Mouse (Mus musculus): ENCODE results near the gene Hoxd10.

Hoxd10 gene

GRCm38 (mm10) chr2:74709465-74710419 lies 18.0 kb downstream of the Hoxd10 start:
- no peak for DNase-seq (ENCODE audit: low spot score in 2 of 2)

DNA sequence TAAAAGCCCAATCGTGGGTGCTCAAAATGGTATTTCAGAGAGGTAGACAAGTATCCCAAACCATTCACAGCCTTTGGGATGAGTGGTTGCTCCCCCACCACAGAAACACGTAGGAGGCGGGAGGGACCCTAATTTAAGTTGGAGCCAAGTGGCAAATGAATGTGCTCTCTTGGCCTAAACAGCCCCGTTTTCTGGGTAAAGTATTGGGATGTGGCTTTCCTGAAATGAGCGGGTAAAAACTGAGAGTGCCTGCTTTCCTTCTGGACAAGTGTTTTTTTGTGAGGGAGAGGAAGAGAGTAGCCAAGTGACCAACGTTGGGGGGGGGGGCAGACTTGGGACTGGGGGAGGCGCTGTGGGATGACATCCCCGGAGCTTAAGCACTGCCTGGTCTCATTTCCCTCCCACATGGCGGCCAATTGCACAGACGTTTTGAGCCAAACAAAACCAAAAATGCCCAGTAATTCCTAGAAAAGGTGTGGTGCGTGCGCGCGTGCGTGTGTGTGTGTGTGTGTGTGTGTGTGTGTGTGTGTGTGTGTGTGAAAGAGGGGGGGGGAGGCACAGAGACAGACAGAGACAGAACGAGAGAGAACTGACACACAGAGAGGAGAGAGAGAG lies 19.3 kb downstream of the Hoxd10 start:
- DNase-seq (ENCODE audit: low spot score in 2 of 2) = no peak

DNA sequence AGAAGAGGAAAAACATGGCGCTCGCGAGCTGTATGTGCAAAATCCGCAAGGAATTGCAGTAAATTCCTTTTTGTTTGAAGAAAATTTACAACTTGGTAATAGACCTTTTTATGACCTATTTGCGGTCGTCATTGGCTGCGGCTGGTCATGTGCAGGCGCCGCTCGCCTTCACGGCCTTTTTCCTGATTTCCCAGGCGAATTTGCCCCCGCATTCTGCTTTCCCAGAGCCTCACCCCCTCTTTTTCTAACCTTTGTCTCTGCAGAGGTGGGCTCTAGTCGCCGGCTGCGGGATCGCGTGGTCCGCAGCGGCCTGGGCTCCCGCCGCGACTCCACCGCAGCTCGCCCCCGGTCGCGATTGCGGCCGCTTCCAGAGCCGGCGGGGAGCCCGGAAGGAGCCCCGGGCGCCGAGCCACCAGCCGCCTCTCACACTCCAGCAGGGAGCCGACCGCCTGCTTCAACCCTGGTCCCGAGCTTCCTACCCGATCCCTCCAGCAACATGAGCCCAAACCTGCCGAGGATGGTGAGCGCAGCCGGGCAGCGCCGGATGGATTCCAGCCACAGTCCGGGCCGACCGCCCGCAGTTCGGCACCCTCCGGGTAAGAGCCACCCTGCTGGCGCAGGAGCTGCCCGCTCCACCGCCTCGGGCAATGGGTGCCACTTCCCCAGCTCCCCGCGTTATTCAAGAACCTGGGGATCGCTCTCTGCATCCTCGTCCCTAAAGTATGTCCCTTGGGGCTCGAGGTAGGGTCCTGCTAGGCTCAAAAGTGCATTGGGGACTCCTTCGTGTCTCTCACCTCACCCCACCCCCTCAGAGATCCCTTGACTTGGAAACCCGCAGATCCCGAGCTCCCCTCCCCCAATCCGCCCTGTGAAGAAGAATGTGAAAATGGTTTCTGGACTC lies 20.2 kb downstream of the Hoxd10 start, which contains the start of the genes Hoxd3 and Hoxd4:
Gene Hoxd3 (plus strand): TSS at position 207 of the 901 bp plus-strand sequence.
Gene Hoxd4 (plus strand): TSS at position 209 of the 901 bp plus-strand sequence.
- no peak for DNase-seq (ENCODE audit: low spot score in 2 of 2)

GRCm38 (mm10) chr2:74713239-74714150 lies 21.8 kb downstream of the Hoxd10 start:
- DNase-seq (ENCODE audit: low spot score in 2 of 2) = no peak

GRCm38 (mm10) chr2:74714156-74714789 lies 22.5 kb downstream of the Hoxd10 start:
- no peak for DNase-seq (ENCODE audit: low spot score in 2 of 2)

- no peak for DNase-seq (ENCODE audit: low spot score in 2 of 2)
Observed at GRCm38 (mm10) chr2:74714881-74715280, 23.2 kb downstream of the Hoxd10 start.

DNA sequence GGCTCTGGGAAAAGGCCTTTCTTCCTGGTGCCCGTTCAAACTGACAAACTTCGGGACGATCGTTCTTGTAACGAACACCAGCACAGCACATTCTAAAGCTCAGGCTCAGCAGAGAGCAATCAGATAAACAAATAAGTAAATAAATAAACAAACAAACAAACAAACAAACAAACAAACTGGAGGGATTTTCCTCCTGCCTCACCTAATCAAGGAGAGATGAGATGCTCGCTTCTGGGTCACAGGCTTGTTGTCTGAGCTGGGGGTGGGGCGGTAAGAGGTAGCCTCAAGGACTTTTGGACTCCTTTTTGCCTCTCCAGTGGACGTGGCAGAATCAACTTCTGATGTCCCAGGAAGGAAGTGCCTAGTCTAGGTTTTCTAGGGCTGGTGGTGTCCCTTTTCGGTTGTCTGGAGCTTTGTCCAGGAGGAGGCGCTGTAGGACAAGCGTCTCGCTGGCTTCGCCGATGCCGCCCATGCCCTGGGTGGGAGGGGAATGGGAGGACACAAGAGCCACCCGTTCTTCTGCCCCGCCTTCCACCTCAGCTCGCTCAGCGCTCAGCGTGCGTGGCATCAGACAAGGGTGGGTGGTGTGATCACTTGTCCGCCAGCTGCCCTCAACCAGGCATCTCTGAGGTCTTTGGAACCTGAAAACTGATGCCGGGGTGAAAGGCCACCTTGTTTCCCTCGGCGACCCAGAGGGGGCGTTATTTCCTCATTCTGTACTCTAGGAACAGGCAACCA lies 23.9 kb downstream of the Hoxd10 start:
- peak; percentile 72 to 76 for DNase-seq (ENCODE audit: low spot score in 2 of 2)

- DNase-seq (ENCODE audit: low spot score in 2 of 2) = no peak
Observed at GRCm38 (mm10) chr2:74720384-74720783, 28.7 kb downstream of the Hoxd10 start.

GRCm38 (mm10) chr2:74720955-74721491 lies 29.3 kb downstream of the Hoxd10 start:
- DNase-seq (ENCODE audit: low spot score in 2 of 2) = no peak

- DNase-seq (ENCODE audit: low spot score in 2 of 2) = no peak
Observed at GRCm38 (mm10) chr2:74721882-74722281, 30.2 kb downstream of the Hoxd10 start.

GRCm38 (mm10) chr2:74722949-74723348 lies 31.2 kb downstream of the Hoxd10 start:
- DNase-seq (ENCODE audit: low spot score in 2 of 2) = no peak

GRCm38 (mm10) chr2:74724244-74725015 lies 32.7 kb downstream of the Hoxd10 start:
- DNase-seq (ENCODE audit: low spot score in 2 of 2) = no peak

DNA sequence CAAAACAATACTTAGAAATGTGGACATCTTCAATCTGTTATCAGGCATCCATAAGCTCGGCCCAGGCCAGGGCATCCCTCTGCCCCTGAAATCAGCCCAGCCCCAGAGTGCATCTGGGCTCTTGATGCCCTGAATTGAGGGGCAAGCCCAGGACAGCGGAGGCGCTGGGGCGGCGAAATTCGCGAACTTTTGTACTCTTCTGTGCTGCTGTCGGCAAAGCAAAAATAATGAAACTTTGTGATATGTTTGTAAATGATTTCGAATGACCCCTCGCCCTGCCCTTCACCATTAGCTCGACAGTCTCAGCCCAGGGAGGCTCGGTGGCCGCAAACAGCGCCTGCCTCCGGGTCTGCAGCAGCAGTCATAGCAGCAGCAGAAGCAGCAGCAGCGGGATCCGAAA lies 33.4 kb downstream of the Hoxd10 start:
- no peak for DNase-seq (ENCODE audit: low spot score in 2 of 2)

DNA sequence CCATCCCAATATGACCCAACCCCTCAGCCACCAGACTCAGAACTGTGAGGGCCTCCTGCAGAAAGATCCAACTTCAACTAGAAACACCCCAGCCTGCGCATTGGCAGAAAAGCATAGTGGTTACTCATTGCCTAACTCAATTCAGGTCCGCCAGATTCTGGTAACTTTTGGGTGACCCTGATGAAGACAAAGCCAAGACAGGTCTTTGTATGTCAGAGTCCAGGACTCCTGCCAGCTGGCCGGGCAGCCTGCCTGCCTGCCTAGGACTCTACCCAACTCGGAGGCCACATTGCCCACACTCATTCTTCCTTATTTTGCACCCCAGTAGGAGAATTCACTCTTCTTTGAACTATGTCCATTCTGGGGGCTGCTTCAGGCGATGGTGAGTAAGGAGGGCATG lies 34.8 kb downstream of the Hoxd10 start, which contains the start of gene Gm28230:
Gene Gm28230 (plus strand): TSS at position 178 of the 400 bp plus-strand sequence.
- no peak for DNase-seq (ENCODE audit: low spot score in 2 of 2)

- no peak for DNase-seq (ENCODE audit: low spot score in 2 of 2)
Observed at GRCm38 (mm10) chr2:74726973-74727639, 35.4 kb downstream of the Hoxd10 start.

- DNase-seq (ENCODE audit: low spot score in 2 of 2) = no peak
Observed at GRCm38 (mm10) chr2:74727640-74728302, 36.0 kb downstream of the Hoxd10 start.

GRCm38 (mm10) chr2:74728303-74728680 lies 36.6 kb downstream of the Hoxd10 start:
- DNase-seq (ENCODE audit: low spot score in 2 of 2) = no peak
